ENCODE assay signal across 8 mouse cellular contexts in genomic region chr17:35969418-35970389, GRCm38 (mm10). TPM values are rescaled to one million over a fixed set of nuclear protein-coding genes. Genes with fewer than 3 reads are reported as not detected.
DNase-seq lines count a peak whose midpoint lies in the region; ATAC-seq and TF ChIP-seq lines count a peak whose summit lies in the region.

Abcf1 (minus strand) TSS chr17:35969761.

- peak within 1 kb of the TSS; percentile 98 for H3K4me3 ChIP-seq in ES-Bruce4 (ENCODE audit: low read depth, low read length)
- peak within 1 kb of the TSS; percentile 77 for H3K4me3 ChIP-seq in forebrain, embryonic 13.5 days
- peak within 1 kb of the TSS; percentile 95 for H3K4me3 ChIP-seq in liver, postnatal 0 days (ENCODE audit: low read depth, low read length)
- peak within 1 kb of the TSS; percentile 88 for H3K4me3 ChIP-seq in neural tube, embryonic 14.5 days (ENCODE audit: low read depth, low read length)

- TF ChIP-seq POLR2A in ES-Bruce4 (IDR thresholded peaks at IDR 0.05; ENCODE audit: insufficient read depth, low read length), result no peak

- peak within 1 kb of the TSS; percentile 79 for H3K4me2 ChIP-seq in forebrain, embryonic 13.5 days
- peak within 1 kb of the TSS; percentile 90 for H3K4me2 ChIP-seq in liver, postnatal 0 days (ENCODE audit: low read depth, low read length)
- peak within 1 kb of the TSS; percentile 85 for H3K4me2 ChIP-seq in neural tube, embryonic 14.5 days (ENCODE audit: low read depth, low read length)

- no peaks in the 10 kb centered on the region for H3K27me3 ChIP-seq in ES-Bruce4 (ENCODE audit: control insufficient read depth, insufficient read depth, low read length, poor library complexity, severe bottlenecking)
- no peaks in the 10 kb centered on the region for H3K27me3 ChIP-seq in forebrain, embryonic 13.5 days
- no peaks in the 10 kb centered on the region for H3K27me3 ChIP-seq in liver, postnatal 0 days (ENCODE audit: insufficient read depth, low read length)
- H3K27me3 ChIP-seq in neural tube, embryonic 14.5 days (ENCODE audit: control insufficient read depth, insufficient read depth, low read length), result no peaks in the 10 kb centered on the region

- ATAC-seq in cerebellum, adult (ENCODE audit: insufficient number of reproducible peaks, low FRiP score, low TSS enrichment), result peak; percentile 89
- peak; percentile 96 for ATAC-seq in forebrain, embryonic 13.5 days
- peak; percentile 96 for ATAC-seq in liver, postnatal 0 days
- peak; percentile 96 for ATAC-seq in neural tube, embryonic 14.5 days (ENCODE audit: low read depth)

- peaks cover 10% of the 10 kb centered on the region for H3K36me3 ChIP-seq in ES-Bruce4 (ENCODE audit: control insufficient read depth, insufficient read depth, low read length, poor library complexity, severe bottlenecking)
- H3K36me3 ChIP-seq in forebrain, embryonic 13.5 days (ENCODE audit: poor library complexity, severe bottlenecking), result peaks cover 42% of the 10 kb centered on the region
- peaks cover 16% of the 10 kb centered on the region for H3K36me3 ChIP-seq in liver, postnatal 0 days (replicated peaks; ENCODE audit: insufficient read depth, low read length)
- H3K36me3 ChIP-seq in neural tube, embryonic 14.5 days (ENCODE audit: control insufficient read depth, insufficient read depth, low read length), result peaks cover 11% of the 10 kb centered on the region; the same call in 1 of the 2 replicates

- TF ChIP-seq EP300 in ES-Bruce4 (IDR thresholded peaks at IDR 0.05; ENCODE audit: insufficient read depth, low read depth, low read length), result no peak
- no peak for TF ChIP-seq EP300 in liver, postnatal 0 days (IDR thresholded peaks at IDR 0.05; ENCODE audit: low read depth)

- H3K9ac ChIP-seq in ES-Bruce4 (ENCODE audit: low read depth, poor library complexity, severe bottlenecking), result peak within 1 kb of the TSS; percentile 62
- peak within 1 kb of the TSS; percentile 81 for H3K9ac ChIP-seq in forebrain, embryonic 13.5 days
- H3K9ac ChIP-seq in liver, postnatal 0 days (replicated peaks), result peak within 1 kb of the TSS; percentile 86
- H3K9ac ChIP-seq in neural tube, embryonic 14.5 days (replicated peaks; ENCODE audit: low read depth, low read length), result peak within 1 kb of the TSS; percentile 47

- no peak within 1 kb of the TSS for H3K27ac ChIP-seq in ES-Bruce4 (ENCODE audit: insufficient read depth, low read length)
- peak within 1 kb of the TSS; percentile 72 for H3K27ac ChIP-seq in forebrain, embryonic 13.5 days
- H3K27ac ChIP-seq in liver, postnatal 0 days (ENCODE audit: low read depth), result peak within 1 kb of the TSS; percentile 93
- H3K27ac ChIP-seq in neural tube, embryonic 14.5 days (ENCODE audit: low read depth, low read length), result peak within 1 kb of the TSS; percentile 69

- H3K4me1 ChIP-seq in ES-Bruce4 (ENCODE audit: control insufficient read depth, insufficient read depth, low read length), result no peaks in the 10 kb centered on the region
- peaks cover 25% of the 10 kb centered on the region for H3K4me1 ChIP-seq in forebrain, embryonic 13.5 days
- H3K4me1 ChIP-seq in liver, postnatal 0 days (ENCODE audit: insufficient read depth), result peaks cover 19% of the 10 kb centered on the region
- H3K4me1 ChIP-seq in neural tube, embryonic 14.5 days (ENCODE audit: control insufficient read depth, insufficient read depth, low read length), result peaks cover 13% of the 10 kb centered on the region

- no peak for TF ChIP-seq CTCF in ES-Bruce4 (IDR thresholded peaks at IDR 0.05; ENCODE audit: low read depth, low read length)
- no peak for TF ChIP-seq CTCF in liver, postnatal 0 days (IDR thresholded peaks at IDR 0.05; ENCODE audit: low read depth)

- under 1% methylated on average over 68 of the region's 68 CpGs for WGBS in forebrain, embryonic 13.5 days
- WGBS in large intestine, adult 2 months, result under 1% methylated on average over 68 of the region's 68 CpGs
- WGBS in liver, postnatal 0 days (ENCODE audit: insufficient replicate concordance), result under 1% methylated on average over 48 of the region's 68 CpGs
- under 1% methylated on average over 68 of the region's 68 CpGs for WGBS in neural tube, embryonic 14.5 days

- intact Hi-C loops in heart, postnatal 10 days (cut with DNase I), result no loop called here

- peak; percentile 99 for DNase-seq in heart, postnatal 10 days
- DNase-seq in large intestine, adult 2 months (ENCODE audit: low read depth, low spot score), result peak; percentile 84
- DNase-seq in liver, postnatal 0 days, result peak; percentile 100
- DNase-seq in testis, postnatal 10 days (ENCODE audit: low spot score), result peak; percentile 100

- H3K9me3 ChIP-seq in ES-Bruce4 (replicated peaks; ENCODE audit: control insufficient read depth, insufficient read depth, low read length, poor library complexity, severe bottlenecking), result no peaks in the 10 kb centered on the region
- no peaks in the 10 kb centered on the region for H3K9me3 ChIP-seq in forebrain, embryonic 13.5 days (replicated peaks)
- no peaks in the 10 kb centered on the region for H3K9me3 ChIP-seq in liver, postnatal 0 days (ENCODE audit: low read length)
- H3K9me3 ChIP-seq in neural tube, embryonic 14.5 days (ENCODE audit: control insufficient read depth, low read length), result no peaks in the 10 kb centered on the region

RNA-seq across cellular contexts. Expression of gene Abcf1, which starts in this region (rescaled TPM):
- 174 and 213 TPM in 2 replicates for polyA plus RNA-seq in ES-Bruce4 (2011; ENCODE audit: insufficient read depth, insufficient read length, low read depth, missing spikeins)
- 108 and 120 TPM in 2 replicates for polyA plus RNA-seq in forebrain, embryonic 13.5 days (2015; fragmentation: Nextera tagmentation; extraction: Ambion mirVana)
- 10 to 100 TPM; 64.0 to 67.4 TPM for total RNA-seq in heart, postnatal 10 days (2021)
- 82.6 and 83.9 TPM in 2 replicates for polyA plus RNA-seq in large intestine, adult 2 months (2012; rRNA removed)
- polyA plus RNA-seq in liver, postnatal 0 days (2015; fragmentation: Nextera tagmentation; extraction: Ambion mirVana), result 37.8 and 47.7 TPM in 2 replicates
- polyA plus RNA-seq in neural tube, embryonic 14.5 days (2014; fragmentation: Nextera tagmentation; extraction: Ambion mirVana), result 71.1 and 81.1 TPM in 2 replicates
